Mouse (Mus musculus) duodenum, adult 2 months (tissue): ENCODE data around the gene Dcun1d5. TPM values are rescaled to one million over a fixed set of nuclear protein-coding genes. Genes with fewer than 3 reads are reported as not detected.

Experiments used
- polyA plus RNA-seq: library from polyadenylated mRNA; depleted of rRNA; stranded (reverse); fragments of >200 nt; gene quantifications from 2 replicates; pipeline ENCODE4 v1.2.3, GENCODE M21; 2012; ENCODE audit warnings: low replicate concordance; rRNA removed

Gene Dcun1d5
- polyA plus RNA-seq = 22.6 and 35.3 TPM in 2 replicates

DNA sequence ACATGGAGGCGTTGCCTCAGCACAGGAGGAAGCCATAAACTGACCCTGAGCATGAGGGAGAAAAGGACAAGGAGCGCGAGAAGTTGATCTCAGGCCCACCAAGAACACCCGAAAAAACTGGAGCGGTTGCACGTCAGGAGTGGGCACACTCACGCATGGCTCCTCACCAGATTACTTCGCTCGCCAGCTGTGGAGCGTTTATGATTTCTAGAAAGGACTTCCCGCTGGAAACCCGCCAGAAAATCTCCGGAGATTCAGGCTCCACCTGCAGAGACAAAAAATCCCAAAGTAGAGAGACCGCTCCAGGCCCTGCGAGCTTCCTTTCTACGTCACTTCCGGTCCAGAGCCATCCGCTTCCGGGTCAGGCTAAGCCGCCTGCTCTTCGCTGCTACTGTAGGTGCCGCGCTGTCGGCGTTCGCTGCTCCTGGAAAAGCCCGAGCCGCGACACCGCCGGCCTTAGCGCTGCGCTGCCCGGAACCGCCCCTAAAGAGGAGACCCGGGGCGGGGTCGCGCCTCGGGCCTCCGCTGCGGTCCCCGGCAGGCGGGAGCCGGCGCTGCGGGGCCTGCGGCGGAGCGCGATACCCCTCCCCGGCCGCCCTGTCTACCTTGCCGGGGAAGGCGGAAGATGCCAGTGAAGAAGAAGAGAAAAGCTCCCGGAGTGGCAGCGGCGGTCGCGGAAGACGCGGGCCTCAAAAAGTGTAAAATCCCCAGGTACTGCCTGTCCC is at the start of gene Dcun1d5, which contains the start of gene Dync2h1:
TSS of gene Dcun1d5 (plus strand) at position 349 of the 725 bp plus-strand sequence.
TSS of gene Dync2h1 (minus strand) at position 275 of the 725 bp plus-strand sequence.

Other genes starting within 250 kb of the Dcun1d5 start
- 0.05 and 0.27 TPM in 2 replicates for gene Dync2h1, start 74 bp upstream of the Dcun1d5 start, polyA plus RNA-seq
- 0.08 and 0.17 TPM in 2 replicates for gene Mmp13, start 88.0 kb downstream of the Dcun1d5 start, polyA plus RNA-seq
- gene Mmp12, start 159.9 kb downstream of the Dcun1d5 start, polyA plus RNA-seq = 0.20 TPM in 1 of 2 replicates, not detected in the other
- gene Mmp1b, start 203.5 kb downstream of the Dcun1d5 start, polyA plus RNA-seq = not detected in 2 replicates